Mouse (Mus musculus): ENCODE measurements around the gene Tia1. TPM values are rescaled to one million over a fixed set of nuclear protein-coding genes. Genes with fewer than 3 reads are reported as not detected.

The Tia1 gene
- 184 and 216 TPM in 2 replicates for polyA plus RNA-seq (2014; fragmentation: Nextera tagmentation; extraction: Ambion mirVana)

DNA sequence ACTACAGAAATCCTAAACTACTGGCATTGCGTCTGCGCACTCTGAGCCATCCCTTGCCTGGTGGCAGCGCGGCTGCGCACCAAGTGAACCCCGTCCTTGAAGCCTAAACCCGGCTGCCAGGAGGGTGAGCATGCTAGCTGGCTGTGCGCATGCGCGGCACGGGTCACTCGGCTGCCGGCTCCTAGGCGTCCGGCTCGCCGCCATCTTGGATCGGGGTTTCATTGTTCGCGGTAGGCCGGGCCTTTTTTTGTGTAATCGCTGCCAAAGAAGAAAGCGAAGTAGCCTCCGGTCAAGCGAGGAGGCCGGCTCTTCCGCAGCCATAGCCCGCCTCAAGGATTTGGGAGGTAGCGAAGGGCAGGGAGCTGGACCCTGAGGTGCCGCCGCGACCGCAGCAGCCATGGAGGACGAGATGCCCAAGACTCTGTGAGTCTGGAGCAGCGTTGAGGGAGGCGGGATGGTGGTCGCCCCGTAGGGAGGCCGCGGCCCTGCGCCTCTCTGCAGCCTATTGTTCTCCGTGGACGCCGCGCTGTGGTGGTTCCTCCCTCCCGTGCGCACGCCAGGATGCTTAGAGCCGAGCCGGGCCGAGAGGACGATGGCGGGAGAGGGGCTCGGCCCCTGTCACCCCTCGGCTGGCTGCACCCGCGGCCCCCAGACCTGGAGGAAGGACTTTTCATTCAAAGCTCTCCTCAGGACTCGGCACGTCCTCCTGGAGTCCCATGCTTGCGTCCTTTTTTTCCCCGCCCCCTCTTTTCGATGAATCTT is at the start of gene Tia1:
Gene Tia1 (plus strand): TSS at position 120 of the 762 bp plus-strand sequence.
- peak; percentile 96 for ATAC-seq (replicated peaks; ENCODE audit: low FRiP score, low TSS enrichment, low read depth)
- DNase-seq (ENCODE audit: low spot score) = peak; percentile 97
- H3K4me3 ChIP-seq (ENCODE audit: low read depth, low read length) = peak within 1 kb of the TSS; percentile 92
- H3K36me3 ChIP-seq (ENCODE audit: control insufficient read depth, insufficient read depth, low read length) = peaks cover 23% of the 10 kb centered on the region
- H3K9me3 ChIP-seq (ENCODE audit: control insufficient read depth, low read length) = no peaks in the 10 kb centered on the region
- under 1% methylated on average over 61 of the region's 62 CpGs for WGBS
- H3K9ac ChIP-seq (ENCODE audit: low read length) = peak within 1 kb of the TSS; percentile 99
- H3K27ac ChIP-seq (ENCODE audit: low read depth) = peak within 1 kb of the TSS; percentile 100
- no peaks in the 10 kb centered on the region for H3K27me3 ChIP-seq (replicated peaks; ENCODE audit: control insufficient read depth, insufficient read depth, low read length)
- peaks cover 12% of the 10 kb centered on the region for H3K4me1 ChIP-seq (replicated peaks; ENCODE audit: control insufficient read depth, insufficient read depth, low read length)
- H3K4me2 ChIP-seq (ENCODE audit: low read length) = peak within 1 kb of the TSS; percentile 61

- no peak overlapping the region for H3K27ac ChIP-seq (ENCODE audit: low read depth)
- H3K36me3 ChIP-seq (ENCODE audit: control insufficient read depth, insufficient read depth, low read length) = no peaks in the 10 kb centered on the region
- no peak overlapping the region for H3K4me3 ChIP-seq (ENCODE audit: low read depth, low read length)
- H3K4me1 ChIP-seq (replicated peaks; ENCODE audit: control insufficient read depth, insufficient read depth, low read length) = no peaks in the 10 kb centered on the region
- no peaks in the 10 kb centered on the region for H3K27me3 ChIP-seq (replicated peaks; ENCODE audit: control insufficient read depth, insufficient read depth, low read length)
- no peaks in the 10 kb centered on the region for H3K9me3 ChIP-seq (ENCODE audit: control insufficient read depth, low read length)
- WGBS = 61% methylated on average over 3 of the region's 3 CpGs
- no peak overlapping the region for H3K9ac ChIP-seq (ENCODE audit: low read length)
- DNase-seq (ENCODE audit: low spot score) = no peak
- no peak for ATAC-seq (replicated peaks; ENCODE audit: low FRiP score, low TSS enrichment, low read depth)
- H3K4me2 ChIP-seq (ENCODE audit: low read length) = no peak overlapping the region
Measured at GRCm38 (mm10) chr6:86354948-86355347, 49.1 kb upstream of the Tia1 start.

DNA sequence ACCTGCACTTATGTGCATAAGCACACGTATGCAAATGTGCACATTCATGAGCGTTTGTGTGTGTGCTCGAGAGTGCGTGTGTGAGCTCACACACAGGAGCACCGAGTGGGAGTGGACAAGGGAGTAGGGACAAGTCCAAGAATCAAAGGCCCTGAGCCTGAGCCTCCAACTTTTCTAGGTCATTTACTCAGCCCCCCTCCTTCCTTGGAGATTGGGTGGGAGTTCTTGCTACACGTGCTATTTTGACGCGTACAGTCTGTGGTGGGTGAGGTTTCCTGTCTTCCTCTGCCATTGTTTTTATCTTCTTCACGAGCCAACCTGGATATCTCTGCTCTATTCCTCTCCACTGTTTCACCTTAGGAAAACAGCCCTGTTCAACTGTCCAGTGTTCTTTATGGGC is 47.1 kb upstream of the Tia1 start:
- WGBS = 70% methylated on average over 9 of the region's 9 CpGs
- Histone ChIP-seq H3K9me3 (ENCODE audit: control insufficient read depth, low read length) (no peaks in the 10 kb centered on the region), H3K9ac (ENCODE audit: low read length) (no peak overlapping the region), H3K4me2 (ENCODE audit: low read length) (no peak overlapping the region), H3K27me3 (replicated peaks; ENCODE audit: control insufficient read depth, insufficient read depth, low read length) (no peaks in the 10 kb centered on the region), H3K4me3 (ENCODE audit: low read depth, low read length) (no peak overlapping the region), H3K4me1 (replicated peaks; ENCODE audit: control insufficient read depth, insufficient read depth, low read length) (no peaks in the 10 kb centered on the region), H3K27ac (ENCODE audit: low read depth) (no peak overlapping the region), H3K36me3 (ENCODE audit: control insufficient read depth, insufficient read depth, low read length) (no peaks in the 10 kb centered on the region)
- ATAC-seq (replicated peaks; ENCODE audit: low FRiP score, low TSS enrichment, low read depth) (no peak), DNase-seq (ENCODE audit: low spot score) (no peak)

DNA sequence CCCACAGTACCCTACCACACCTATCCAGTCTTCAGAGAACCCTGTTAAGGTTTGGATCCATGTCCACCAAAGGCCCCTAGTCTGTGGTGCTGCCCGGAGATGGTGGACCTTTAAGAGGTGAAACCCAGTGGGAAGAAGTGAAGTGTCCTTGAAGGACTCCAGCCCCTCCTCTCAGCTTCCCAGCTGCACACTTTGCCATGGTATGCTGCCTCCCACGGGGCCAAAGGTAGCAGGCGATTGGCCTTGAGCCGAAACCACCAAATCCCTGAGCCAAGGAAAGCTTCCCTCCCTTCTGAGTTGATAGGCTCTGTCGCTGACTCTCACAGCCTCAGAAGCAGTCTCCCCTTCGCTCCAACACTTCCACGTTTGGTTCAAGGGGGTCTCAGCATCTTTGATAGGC is 43.3 kb upstream of the Tia1 start:
- no peak overlapping the region for H3K27ac ChIP-seq (ENCODE audit: low read depth)
- no peak overlapping the region for H3K4me2 ChIP-seq (ENCODE audit: low read length)
- no peak for DNase-seq (ENCODE audit: low spot score)
- H3K27me3 ChIP-seq (replicated peaks; ENCODE audit: control insufficient read depth, insufficient read depth, low read length) = no peaks in the 10 kb centered on the region
- H3K36me3 ChIP-seq (ENCODE audit: control insufficient read depth, insufficient read depth, low read length) = no peaks in the 10 kb centered on the region
- no peaks in the 10 kb centered on the region for H3K4me1 ChIP-seq (replicated peaks; ENCODE audit: control insufficient read depth, insufficient read depth, low read length)
- no peak overlapping the region for H3K4me3 ChIP-seq (ENCODE audit: low read depth, low read length)
- no peak overlapping the region for H3K9ac ChIP-seq (ENCODE audit: low read length)
- 60% methylated on average over 7 of the region's 7 CpGs for WGBS
- no peak for ATAC-seq (replicated peaks; ENCODE audit: low FRiP score, low TSS enrichment, low read depth)
- no peaks in the 10 kb centered on the region for H3K9me3 ChIP-seq (ENCODE audit: control insufficient read depth, low read length)

- no peak for ATAC-seq (replicated peaks; ENCODE audit: low FRiP score, low TSS enrichment, low read depth)
- no peaks in the 10 kb centered on the region for H3K9me3 ChIP-seq (ENCODE audit: control insufficient read depth, low read length)
- H3K27me3 ChIP-seq (replicated peaks; ENCODE audit: control insufficient read depth, insufficient read depth, low read length) = no peaks in the 10 kb centered on the region
- H3K4me2 ChIP-seq (ENCODE audit: low read length) = no peak overlapping the region
- H3K4me3 ChIP-seq (ENCODE audit: low read depth, low read length) = no peak overlapping the region
- no peaks in the 10 kb centered on the region for H3K36me3 ChIP-seq (ENCODE audit: control insufficient read depth, insufficient read depth, low read length)
- 86% methylated on average over 7 of the region's 7 CpGs for WGBS
- peaks cover 3% of the 10 kb centered on the region; the same call in 1 of the 2 replicates for H3K4me1 ChIP-seq (replicated peaks; ENCODE audit: control insufficient read depth, insufficient read depth, low read length)
- DNase-seq (ENCODE audit: low spot score) = no peak
- no peak overlapping the region for H3K9ac ChIP-seq (ENCODE audit: low read length)
- no peak overlapping the region for H3K27ac ChIP-seq (ENCODE audit: low read depth)
Measured at GRCm38 (mm10) chr6:86361373-86361772, 42.6 kb upstream of the Tia1 start.

DNA sequence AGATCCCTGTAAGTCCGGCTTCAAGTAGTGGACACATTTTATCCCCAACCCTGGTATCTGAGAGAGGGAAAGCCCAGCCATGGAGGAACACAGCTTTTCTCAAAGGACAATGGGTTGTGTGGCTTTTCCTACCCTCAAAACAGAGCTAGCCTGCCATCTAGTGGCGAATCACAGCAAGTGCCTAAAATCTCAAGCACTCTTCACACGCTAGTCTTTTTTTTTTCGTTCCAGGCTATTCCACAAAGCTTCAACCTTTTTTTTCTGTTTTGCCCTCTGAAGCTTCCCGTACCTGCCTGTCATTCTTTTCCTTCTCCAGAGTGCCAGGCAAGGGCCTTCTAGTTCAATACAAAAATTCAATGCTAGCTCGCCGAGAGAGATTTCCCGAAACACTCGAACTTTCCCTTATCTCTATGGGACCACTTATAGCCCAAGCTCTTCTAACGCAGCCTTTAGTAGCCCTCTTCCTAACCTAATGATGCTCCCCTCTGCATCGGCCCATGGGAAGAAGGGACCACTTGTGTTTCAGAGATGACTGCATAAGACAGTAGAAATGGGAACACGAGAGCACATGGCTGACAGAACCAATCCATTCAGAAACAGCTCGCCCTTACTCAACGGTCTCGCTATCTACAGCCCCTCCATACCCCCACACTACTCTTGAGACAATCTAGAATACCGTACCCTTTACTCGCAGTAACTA is 39.4 kb upstream of the Tia1 start:
- H3K36me3 ChIP-seq (ENCODE audit: control insufficient read depth, insufficient read depth, low read length) = peaks cover 20% of the 10 kb centered on the region; the same call in 1 of the 2 replicates
- peak overlapping the region; percentile 84 for H3K4me2 ChIP-seq (ENCODE audit: low read length)
- no peaks in the 10 kb centered on the region for H3K27me3 ChIP-seq (replicated peaks; ENCODE audit: control insufficient read depth, insufficient read depth, low read length)
- ATAC-seq (replicated peaks; ENCODE audit: low FRiP score, low TSS enrichment, low read depth) = peak; percentile 44
- DNase-seq (ENCODE audit: low spot score) = peak; percentile 87
- H3K27ac ChIP-seq (ENCODE audit: low read depth) = no peak overlapping the region
- H3K4me1 ChIP-seq (replicated peaks; ENCODE audit: control insufficient read depth, insufficient read depth, low read length) = peaks cover 9% of the 10 kb centered on the region
- 2% methylated on average over 17 of the region's 17 CpGs for WGBS
- H3K4me3 ChIP-seq (ENCODE audit: low read depth, low read length) = peak overlapping the region; percentile 70
- H3K9ac ChIP-seq (ENCODE audit: low read length) = peak overlapping the region; percentile 86
- H3K9me3 ChIP-seq (ENCODE audit: control insufficient read depth, low read length) = no peaks in the 10 kb centered on the region

DNA sequence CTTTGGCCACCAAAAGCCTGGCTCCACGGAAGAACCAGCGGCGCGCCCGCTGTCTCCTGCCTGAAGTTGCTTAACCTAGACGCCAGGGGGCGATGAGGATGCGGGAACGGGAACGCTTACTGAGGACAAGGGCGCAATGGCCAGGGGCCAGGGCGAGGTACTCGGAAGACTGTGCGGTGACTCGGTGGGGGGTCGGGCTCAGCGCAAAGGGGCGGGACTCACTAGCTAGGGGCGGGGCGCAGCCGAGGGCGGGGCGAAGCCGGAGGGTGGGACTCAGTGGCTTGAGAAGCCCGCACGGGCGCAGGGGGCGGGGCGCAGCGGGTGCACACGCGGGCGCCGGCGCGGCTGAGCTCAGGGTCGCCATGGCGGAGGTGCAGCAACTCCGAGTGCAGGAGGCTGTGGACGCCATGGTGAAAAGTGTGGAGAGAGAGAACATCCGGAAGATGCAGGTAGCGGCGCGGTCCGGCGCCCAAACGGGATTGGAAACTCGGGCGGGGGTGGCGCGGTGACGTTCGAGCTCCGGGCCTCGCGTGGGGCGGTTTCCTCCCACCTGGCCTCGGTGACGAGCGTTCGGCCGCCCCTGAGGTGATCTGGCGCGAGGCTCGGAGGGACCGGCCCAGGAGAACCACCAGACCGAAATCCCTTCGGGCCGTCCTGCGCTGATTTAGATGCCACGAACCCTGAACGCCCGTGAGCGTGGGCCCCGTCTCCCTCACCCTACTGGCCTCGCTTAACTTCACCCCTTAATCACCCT is 38.5 kb upstream of the Tia1 start, which contains the start of gene Fam136a:
Gene Fam136a (plus strand): TSS at position 276 of the 754 bp plus-strand sequence.
- WGBS = under 1% methylated on average over 73 of the region's 76 CpGs

DNA sequence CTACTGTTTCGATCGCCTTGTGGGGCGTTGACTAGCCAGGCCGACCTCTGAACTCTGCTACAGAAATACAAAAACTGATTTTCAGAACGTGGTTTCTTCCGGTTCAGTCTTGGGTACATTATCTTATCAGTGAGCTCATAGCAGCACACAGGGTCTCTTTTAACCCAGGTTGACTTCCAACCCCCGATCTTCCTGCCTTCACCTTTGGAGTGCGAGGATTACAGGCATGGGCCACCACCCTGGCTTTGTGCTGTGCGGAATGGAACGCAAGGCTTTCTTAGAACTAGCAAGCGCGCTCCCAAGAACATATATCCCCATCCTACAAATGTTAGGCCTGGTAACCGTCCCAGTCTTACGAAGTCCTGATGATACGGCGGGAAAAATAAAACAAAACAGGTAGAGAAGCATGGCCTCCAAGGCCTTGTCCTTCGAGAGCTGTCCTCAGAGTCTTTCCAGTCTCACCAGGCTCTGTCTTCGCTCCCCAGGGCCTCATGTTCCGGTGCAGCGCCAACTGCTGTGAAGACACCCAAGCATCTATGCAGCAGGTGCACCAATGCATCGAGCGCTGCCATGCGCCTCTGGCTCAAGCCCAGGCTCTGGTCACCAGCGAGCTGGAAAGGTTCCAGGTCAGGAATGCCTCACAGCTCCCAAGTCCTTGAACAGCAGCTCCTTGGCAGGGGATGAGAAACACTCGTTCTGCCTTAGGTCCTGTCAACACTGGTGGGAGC is 37.7 kb upstream of the Tia1 start:
- 39% methylated on average over 25 of the region's 25 CpGs for WGBS
- Histone ChIP-seq H3K27ac (ENCODE audit: low read depth) (peak overlapping the region; percentile 82), H3K4me3 (ENCODE audit: low read depth, low read length) (peak overlapping the region; percentile 70), H3K27me3 (replicated peaks; ENCODE audit: control insufficient read depth, insufficient read depth, low read length) (no peaks in the 10 kb centered on the region), H3K9ac (ENCODE audit: low read length) (peak overlapping the region; percentile 86), H3K4me2 (ENCODE audit: low read length) (peak overlapping the region; percentile 84), H3K36me3 (ENCODE audit: control insufficient read depth, insufficient read depth, low read length) (peaks cover 20% of the 10 kb centered on the region; the same call in 1 of the 2 replicates), H3K4me1 (replicated peaks; ENCODE audit: control insufficient read depth, insufficient read depth, low read length) (peaks cover 12% of the 10 kb centered on the region), H3K9me3 (ENCODE audit: control insufficient read depth, low read length) (no peaks in the 10 kb centered on the region)
- DNase-seq (ENCODE audit: low spot score) (peak; percentile 74), ATAC-seq (replicated peaks; ENCODE audit: low FRiP score, low TSS enrichment, low read depth) (peak; percentile 1; the same call in 1 of the 2 replicates)

More for the DNA sequence above, 38.5 kb upstream of the Tia1 start, which contains the start of gene Fam136a:
- peak within 1 kb of the TSS; percentile 84 for H3K4me2 ChIP-seq (ENCODE audit: low read length)
- no peaks in the 10 kb centered on the region for H3K9me3 ChIP-seq (ENCODE audit: control insufficient read depth, low read length)
- ATAC-seq (replicated peaks; ENCODE audit: low FRiP score, low TSS enrichment, low read depth) (peak; percentile 96), DNase-seq (ENCODE audit: low spot score) (peak; percentile 97)
- peaks cover 9% of the 10 kb centered on the region for H3K4me1 ChIP-seq (replicated peaks; ENCODE audit: control insufficient read depth, insufficient read depth, low read length)
- H3K9ac ChIP-seq (ENCODE audit: low read length) = peak within 1 kb of the TSS; percentile 86
- H3K4me3 ChIP-seq (ENCODE audit: low read depth, low read length) = peak within 1 kb of the TSS; percentile 70
- H3K27ac ChIP-seq (ENCODE audit: low read depth) = peak within 1 kb of the TSS; percentile 82
- no peaks in the 10 kb centered on the region for H3K27me3 ChIP-seq (replicated peaks; ENCODE audit: control insufficient read depth, insufficient read depth, low read length)
- H3K36me3 ChIP-seq (ENCODE audit: control insufficient read depth, insufficient read depth, low read length) = peaks cover 20% of the 10 kb centered on the region; the same call in 1 of the 2 replicates

Data from intestine, embryonic 14.5 days (tissue).